Mouse (Mus musculus) embryonic facial prominence, embryonic 14.5 days (tissue): ENCODE data around the gene Fam234b. TPM values are rescaled to one million over a fixed set of nuclear protein-coding genes. Genes with fewer than 3 reads are reported as not detected.

ENCODE experiments used
- ATAC-seq: fragments of 200-750 bp; cut with Nextera tagmentation; 2 replicates; pipeline ENCODE4 v1.8.0; 2017; ENCODE audit warnings: low read depth, moderate number of reproducible peaks, moderate TSS enrichment
- DNase-seq: peaks from one replicate; pipeline ENCODE4 v3.0.0-alpha.2; 2015; ENCODE audit warnings: low spot score
- H3K27ac ChIP-seq: fragments of 300-500 bp; sonication (generic); replicated peaks from 2 replicates; pipeline ENCODE4 v1.5.1; 2014; ENCODE audit warnings: low read depth, mild to moderate bottlenecking, low read length, moderate library complexity
- H3K27me3 ChIP-seq: fragments of 300-500 bp; sonication (generic); replicated peaks from 2 replicates; pipeline ENCODE4 v1.6.1; 2014; ENCODE audit warnings: low read length; ENCODE audit not compliant: control insufficient read depth, insufficient read depth
- H3K36me3 ChIP-seq: fragments of 300-500 bp; sonication (generic); 2 replicates; pipeline ENCODE4 v1.6.1; 2014; ENCODE audit warnings: low read length, mixed read lengths; ENCODE audit not compliant: control insufficient read depth, insufficient read depth
- H3K4me1 ChIP-seq: fragments of 300-500 bp; sonication (generic); 2 replicates; pipeline ENCODE4 v1.6.1; 2014; ENCODE audit warnings: antibody characterized with exemption, low read length; ENCODE audit not compliant: control insufficient read depth, insufficient read depth
- H3K4me2 ChIP-seq: fragments of 300-500 bp; sonication (generic); 2 replicates; pipeline ENCODE4 v1.6.1; 2014; ENCODE audit warnings: low read depth, mild to moderate bottlenecking, low read length, moderate library complexity, mixed read lengths
- H3K4me3 ChIP-seq: fragments of 300-500 bp; sonication (generic); 2 replicates; pipeline ENCODE4 v1.5.1; 2014; ENCODE audit warnings: low read depth, mild to moderate bottlenecking, low read length
- H3K9ac ChIP-seq: fragments of 300-500 bp; sonication (generic); 2 replicates; pipeline ENCODE4 v1.6.1; 2014; ENCODE audit warnings: low read depth, mild to moderate bottlenecking, low read length, moderate library complexity, mixed read lengths
- H3K9me3 ChIP-seq: fragments of 300-500 bp; sonication (generic); 2 replicates; pipeline ENCODE4 v1.6.1; 2016; ENCODE audit warnings: low read length; ENCODE audit not compliant: control insufficient read depth
- WGBS: fragments of 180-500 bp; shearing (Covaris S2); extraction: QIAGEN DNeasy Blood & Tissue Kit; methylation state at CpG from one replicate; pipeline ENCODE4 v1.1.7; 2014; 5-methylcytosine and 5-hydroxymethylcytosine counted together
- polyA plus RNA-seq: library from polyadenylated mRNA; unstranded; fragments of >200 nt; fragmentation: Nextera tagmentation; extraction: Ambion mirVana; gene quantifications from 2 replicates; pipeline ENCODE4 v1.2.1, GENCODE M21; 2014

The Fam234b gene
- polyA plus RNA-seq, 1 experiment from 2014 or later, result 21.0 TPM

- Histone ChIP-seq H3K9me3 (no peaks in the 10 kb centered on the region), H3K4me3 (no peak overlapping the region), H3K9ac (no peak overlapping the region), H3K27me3 (no peaks in the 10 kb centered on the region), H3K27ac (no peak overlapping the region), H3K36me3 (no peaks in the 10 kb centered on the region), H3K4me1 (no peaks in the 10 kb centered on the region), H3K4me2 (no peak overlapping the region)
- WGBS, result 62% methylated on average over 4 of the region's 4 CpGs
- DNase-seq (no peak), ATAC-seq (no peak)
Measured at GRCm38 (mm10) chr6:135161356-135161755, 36.4 kb upstream of the Fam234b start.

DNA sequence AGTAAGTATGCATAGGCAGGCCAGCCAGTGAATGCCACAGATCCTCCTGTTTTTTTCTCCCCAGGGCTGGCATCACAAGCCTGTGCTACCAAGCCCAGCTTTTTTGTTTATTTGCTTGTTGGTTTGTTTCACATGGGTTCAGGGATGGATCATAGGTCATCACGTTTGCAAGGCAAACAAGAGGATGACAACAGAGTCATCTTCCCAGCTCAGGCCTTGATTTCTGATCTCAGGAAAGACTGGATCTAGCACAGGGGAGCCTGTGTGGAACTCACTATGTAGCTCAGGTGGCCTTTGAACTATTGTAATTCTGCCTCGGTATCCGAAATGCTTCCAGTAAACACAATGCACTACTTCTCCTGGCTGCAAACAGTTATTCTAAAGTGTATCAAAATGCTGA lies 35.5 kb upstream of the Fam234b start:
- Histone ChIP-seq H3K4me3 (no peak overlapping the region), H3K4me2 (no peak overlapping the region), H3K27me3 (no peaks in the 10 kb centered on the region), H3K9me3 (no peaks in the 10 kb centered on the region), H3K36me3 (no peaks in the 10 kb centered on the region), H3K27ac (no peak overlapping the region), H3K9ac (no peak overlapping the region), H3K4me1 (no peaks in the 10 kb centered on the region)
- ATAC-seq (no peak), DNase-seq (no peak)
- 84% methylated on average over 3 of the region's 3 CpGs for WGBS

GRCm38 (mm10) chr6:135162861-135163260 lies 34.9 kb upstream of the Fam234b start:
- no peaks in the 10 kb centered on the region for H3K36me3 ChIP-seq
- H3K9ac ChIP-seq, result no peak overlapping the region
- no peaks in the 10 kb centered on the region for H3K27me3 ChIP-seq
- no peaks in the 10 kb centered on the region for H3K9me3 ChIP-seq
- H3K27ac ChIP-seq, result no peak overlapping the region
- DNase-seq, result no peak
- 55% methylated on average over 4 of the region's 4 CpGs for whole genome bisulfite sequencing
- ATAC-seq, result no peak
- no peaks in the 10 kb centered on the region for H3K4me1 ChIP-seq
- H3K4me3 ChIP-seq, result no peak overlapping the region
- no peak overlapping the region for H3K4me2 ChIP-seq

GRCm38 (mm10) chr6:135165191-135165590 lies 32.6 kb upstream of the Fam234b start:
- Histone ChIP-seq H3K36me3 (no peaks in the 10 kb centered on the region), H3K9me3 (no peaks in the 10 kb centered on the region), H3K9ac (no peak overlapping the region), H3K4me3 (no peak overlapping the region), H3K4me2 (no peak overlapping the region), H3K27me3 (no peaks in the 10 kb centered on the region), H3K4me1 (no peaks in the 10 kb centered on the region), H3K27ac (no peak overlapping the region)
- ATAC-seq, result no peak
- no peak for DNase-seq
- WGBS, result 76% methylated on average over 3 of the region's 3 CpGs

- DNase-seq (no peak), ATAC-seq (no peak)
- no peaks in the 10 kb centered on the region for H3K4me1 ChIP-seq
- H3K4me3 ChIP-seq, result no peak overlapping the region
- no peak overlapping the region for H3K9ac ChIP-seq
- no peaks in the 10 kb centered on the region for H3K27me3 ChIP-seq
- H3K4me2 ChIP-seq, result no peak overlapping the region
- H3K9me3 ChIP-seq, result no peaks in the 10 kb centered on the region
- H3K36me3 ChIP-seq, result no peaks in the 10 kb centered on the region
- WGBS, result 84% methylated on average over 2 of the region's 2 CpGs
- no peak overlapping the region for H3K27ac ChIP-seq
Measured at GRCm38 (mm10) chr6:135165706-135166105, 32.1 kb upstream of the Fam234b start.

DNA sequence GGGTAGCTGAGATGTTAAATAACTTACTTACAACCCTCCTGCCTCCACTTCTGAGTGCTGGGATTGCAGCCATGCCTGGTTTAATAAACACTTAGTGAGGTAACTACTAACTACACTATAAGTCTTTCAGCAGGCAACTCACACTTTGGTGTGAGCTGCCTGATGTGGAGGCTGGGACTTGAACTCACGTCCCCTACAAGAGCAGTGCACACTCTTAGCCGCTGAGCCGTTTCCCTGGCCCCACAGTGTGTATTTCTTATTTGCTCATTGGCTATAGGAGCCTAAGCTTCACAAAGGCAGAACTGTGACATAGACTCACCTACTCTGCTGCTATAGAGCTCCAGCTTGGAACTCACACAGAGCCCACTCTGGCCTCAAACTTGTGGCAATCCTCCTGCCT lies 31.5 kb upstream of the Fam234b start:
- Histone ChIP-seq H3K4me2 (no peak overlapping the region), H3K9me3 (no peaks in the 10 kb centered on the region), H3K4me3 (no peak overlapping the region), H3K27me3 (no peaks in the 10 kb centered on the region), H3K36me3 (no peaks in the 10 kb centered on the region), H3K27ac (no peak overlapping the region), H3K4me1 (no peaks in the 10 kb centered on the region), H3K9ac (no peak overlapping the region)
- DNase-seq (no peak), ATAC-seq (no peak)
- WGBS, result 93% methylated on average over 3 of the region's 3 CpGs

GRCm38 (mm10) chr6:135166712-135167111 lies 31.1 kb upstream of the Fam234b start:
- H3K27ac ChIP-seq, result no peak overlapping the region
- no peak overlapping the region for H3K9ac ChIP-seq
- WGBS, result 69% methylated on average over 5 of the region's 5 CpGs
- DNase-seq, result no peak
- no peaks in the 10 kb centered on the region for H3K9me3 ChIP-seq
- 0 out of 2 replicates have a peak overlapping the region, but pooled peaks have one; percentile 86 for H3K4me2 ChIP-seq
- H3K4me3 ChIP-seq, result no peak overlapping the region
- no peak for ATAC-seq
- no peaks in the 10 kb centered on the region for H3K4me1 ChIP-seq
- no peaks in the 10 kb centered on the region for H3K36me3 ChIP-seq
- H3K27me3 ChIP-seq, result no peaks in the 10 kb centered on the region

DNA sequence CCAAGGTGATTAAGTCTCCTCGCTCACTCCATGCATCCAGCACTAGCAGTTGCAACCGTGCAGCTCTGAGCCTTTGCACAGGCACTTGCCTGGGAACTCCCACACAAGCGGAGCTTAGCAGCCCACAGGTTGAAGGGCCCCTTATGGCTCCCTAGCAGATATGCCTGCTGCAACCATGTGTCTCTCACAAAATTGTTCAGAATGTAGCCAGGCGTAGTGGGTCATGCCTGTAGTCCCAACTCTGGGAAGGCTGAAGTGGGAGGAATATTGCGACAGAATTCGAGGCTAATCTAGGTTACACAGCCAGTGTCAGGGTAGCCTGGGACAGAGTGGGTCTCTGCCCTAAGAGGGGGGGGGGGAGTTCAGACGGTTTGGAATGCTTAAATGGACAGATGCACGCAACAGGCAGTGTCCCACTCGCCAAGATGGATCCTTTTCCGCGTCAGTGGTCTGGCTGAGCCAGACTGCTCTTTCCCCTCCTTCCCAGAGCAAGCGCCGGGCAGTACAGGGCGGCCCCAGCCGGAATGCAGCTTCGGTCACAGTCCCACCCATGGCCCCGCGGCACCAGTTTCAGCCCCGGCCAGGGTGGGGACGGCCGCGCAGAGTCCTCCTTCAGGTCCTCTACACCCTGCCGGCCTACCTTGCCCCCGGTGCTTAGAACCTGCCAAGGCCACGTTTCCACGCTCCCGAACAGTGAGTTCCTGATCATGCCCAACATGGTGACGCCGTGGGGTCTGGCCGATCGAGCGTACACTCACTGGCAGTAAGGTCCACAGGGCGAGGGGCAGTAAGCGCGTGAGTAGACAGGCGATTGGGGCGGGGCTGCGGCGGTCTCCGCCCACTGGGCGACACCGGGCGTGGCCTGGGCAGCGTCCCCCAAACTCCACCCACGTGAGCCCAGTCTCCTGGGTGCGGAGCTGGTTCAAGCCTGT lies 30.1 kb upstream of the Fam234b start:
- Histone ChIP-seq H3K9me3 (no peaks in the 10 kb centered on the region), H3K4me2 (peak overlapping the region; percentile 86), H3K4me3 (peak overlapping the region; percentile 65), H3K36me3 (no peaks in the 10 kb centered on the region), H3K27ac (peak overlapping the region; percentile 45; the same call in 1 of the 2 replicates), H3K27me3 (no peaks in the 10 kb centered on the region), H3K9ac (peak overlapping the region; percentile 72), H3K4me1 (no peaks in the 10 kb centered on the region)
- ATAC-seq (peak; percentile 93), DNase-seq (peak; percentile 89)
- 5% methylated on average over 37 of the region's 46 CpGs for WGBS

- Histone ChIP-seq H3K36me3 (no peaks in the 10 kb centered on the region), H3K4me1 (no peaks in the 10 kb centered on the region), H3K9ac (peak overlapping the region; percentile 72), H3K27me3 (no peaks in the 10 kb centered on the region), H3K4me2 (peak overlapping the region; percentile 86), H3K4me3 (peak overlapping the region; percentile 65), H3K9me3 (no peaks in the 10 kb centered on the region), H3K27ac (no peak overlapping the region)
- DNase-seq, result no peak
- no peak for ATAC-seq
- 74% methylated on average over 6 of the region's 6 CpGs for WGBS
Measured at GRCm38 (mm10) chr6:135168471-135168870, 29.3 kb upstream of the Fam234b start.
